10 mouse cellular contexts compared by ENCODE assay signal in the genomic region with DNA sequence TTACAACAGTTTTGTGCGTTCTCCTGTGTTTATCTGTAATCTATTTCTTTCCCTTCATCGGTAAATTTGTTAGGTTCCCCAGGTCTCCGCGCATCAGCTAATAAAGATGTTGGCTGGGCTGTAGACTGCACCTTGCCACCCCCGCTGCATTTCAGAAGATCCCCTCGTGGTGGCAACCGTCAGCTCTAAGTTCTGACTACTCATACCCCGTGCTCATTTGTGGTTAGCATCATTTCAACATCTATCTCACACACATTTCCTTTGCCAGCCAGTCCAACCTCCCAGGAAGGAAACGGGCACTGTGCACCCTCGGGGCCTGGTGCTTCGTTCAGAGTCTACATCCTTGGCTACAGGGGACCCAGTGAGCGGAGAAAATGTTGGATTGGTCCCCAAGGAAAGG. TPM values are rescaled to one million over a fixed set of nuclear protein-coding genes. Genes with fewer than 3 reads are reported as not detected.
DNase-seq lines count a peak whose midpoint lies in the region; ATAC-seq and TF ChIP-seq lines count a peak whose summit lies in the region.
"Had no signal": no experiment of that assay in that cellular context is flagged by ENCODE, and none has a peak within 500 bp of the region (broad histone marks: within the 10 kb centered on the region; RNA-seq: fewer than 3 reads in every experiment).

No protein-coding gene starts in this region.

- no peak overlapping the region for H3K9ac ChIP-seq in heart, adult 2 months (ENCODE audit: low read depth, low read length)
- no peak overlapping the region for H3K9ac ChIP-seq in neural tube, embryonic 13.5 days
- H3K9ac ChIP-seq in forebrain, embryonic 16.5 days (replicated peaks; ENCODE audit: low read depth, low read length), result no peak overlapping the region
- H3K9ac ChIP-seq: heart, embryonic 15.5 days had no signal

- peaks cover 6% of the 10 kb centered on the region for H3K4me1 ChIP-seq in heart, adult 2 months (ENCODE audit: control insufficient read depth, insufficient read depth, low read length)
- peaks cover 41% of the 10 kb centered on the region for H3K4me1 ChIP-seq in neural tube, embryonic 13.5 days (replicated peaks)
- H3K4me1 ChIP-seq in forebrain, embryonic 16.5 days (replicated peaks; ENCODE audit: control insufficient read depth, insufficient read depth, low read length), result peaks cover 23% of the 10 kb centered on the region

- H3K4me2 ChIP-seq in neural tube, embryonic 13.5 days, result no peak overlapping the region
- no peak overlapping the region for H3K4me2 ChIP-seq in forebrain, embryonic 16.5 days (ENCODE audit: low read length)
- H3K4me2 ChIP-seq: heart, embryonic 15.5 days had no signal

- H3K79me2 ChIP-seq in heart, adult 2 months (replicated peaks; ENCODE audit: control insufficient read depth, insufficient read depth, low read length), result no peaks in the 10 kb centered on the region

- 59% methylated on average over 12 of the region's 12 CpGs for WGBS in heart, adult 2 months
- 64% methylated on average over 12 of the region's 12 CpGs for WGBS in neural tube, embryonic 13.5 days
- WGBS in forebrain, embryonic 16.5 days, result 78% methylated on average over 12 of the region's 12 CpGs

- H3K4me3 ChIP-seq in heart, adult 2 months, result no peak overlapping the region
- no peak overlapping the region for H3K4me3 ChIP-seq in neural tube, embryonic 13.5 days
- no peak overlapping the region for H3K4me3 ChIP-seq in forebrain, embryonic 16.5 days (replicated peaks; ENCODE audit: low read length)
- H3K4me3 ChIP-seq: heart, embryonic 15.5 days had no signal

- TF ChIP-seq CTCF in heart, adult 2 months (IDR thresholded peaks at IDR 0.05), result peak; percentile 14; the same call in 1 of the 2 replicates

- no peak for TF ChIP-seq EP300 in heart, adult 2 months (IDR thresholded peaks at IDR 0.05; ENCODE audit: insufficient read depth, low read depth, low read length)

- H3K36me3 ChIP-seq in heart, adult 2 months (ENCODE audit: control insufficient read depth, insufficient read depth, low read length), result no peaks in the 10 kb centered on the region; the same call in 1 of the 2 replicates
- no peaks in the 10 kb centered on the region for H3K36me3 ChIP-seq in neural tube, embryonic 13.5 days
- no peaks in the 10 kb centered on the region for H3K36me3 ChIP-seq in forebrain, embryonic 16.5 days (ENCODE audit: control insufficient read depth, insufficient read depth)
- H3K36me3 ChIP-seq: embryonic facial prominence, embryonic 10.5 days; heart, embryonic 15.5 days had no signal

- no peaks in the 10 kb centered on the region for H3K9me3 ChIP-seq in neural tube, embryonic 13.5 days
- H3K9me3 ChIP-seq in forebrain, embryonic 16.5 days (ENCODE audit: control insufficient read depth, low read length), result no peaks in the 10 kb centered on the region
- H3K9me3 ChIP-seq: embryonic facial prominence, embryonic 10.5 days; heart, embryonic 15.5 days had no signal

- no peak for TF ChIP-seq POLR2A in heart, adult 2 months (IDR thresholded peaks at IDR 0.05; ENCODE audit: insufficient read depth, low read depth, low read length)

- intact Hi-C loops in heart, adult 2 months (cut with DNase I), result no loop called here
- intact Hi-C loops in heart, postnatal 14 days (cut with DNase I), result no loop called here
- intact Hi-C loops in gastrocnemius, postnatal 36 days (cut with DNase I), result loop anchor here (5.0 kb wide), 1 partner anchor 330 kb away; no protein-coding TSS in a partner anchor

- no peak overlapping the region for H3K27ac ChIP-seq in heart, adult 2 months
- H3K27ac ChIP-seq in neural tube, embryonic 13.5 days (replicated peaks), result 0 out of 2 replicates have a peak overlapping the region, but pooled peaks have one; percentile 15
- no peak overlapping the region for H3K27ac ChIP-seq in forebrain, embryonic 16.5 days (ENCODE audit: low read length)
- H3K27ac ChIP-seq: heart, embryonic 15.5 days had no signal

- DNase-seq in heart, adult 2 months, result no peak
- DNase-seq in heart, postnatal 14 days, result no peak
- DNase-seq in A20 (ENCODE audit: low read depth, low spot score), result peak; percentile 62
- DNase-seq in gastrocnemius, postnatal 36 days, result no peak

- no peaks in the 10 kb centered on the region for H3K27me3 ChIP-seq in heart, adult 2 months (ENCODE audit: control insufficient read depth, insufficient read depth, low read length)
- H3K27me3 ChIP-seq in neural tube, embryonic 13.5 days, result no peaks in the 10 kb centered on the region
- no peaks in the 10 kb centered on the region for H3K27me3 ChIP-seq in forebrain, embryonic 16.5 days (replicated peaks; ENCODE audit: control insufficient read depth, insufficient read depth, low read length)

- peak; percentile 78 for ATAC-seq in common myeloid progenitor, adult 5-6 weeks (replicated peaks; ENCODE audit: low read depth, poor library complexity, severe bottlenecking)
- ATAC-seq in neural tube, embryonic 13.5 days (ENCODE audit: low read depth), result no peak
- ATAC-seq in erythroblast, adult 5-6 weeks (replicated peaks; ENCODE audit: low FRiP score, poor library complexity, severe bottlenecking), result no peak
- ATAC-seq in forebrain, embryonic 16.5 days, result no peak

RNA-seq across cellular contexts. Expression of gene Stum, which starts 51.5 kb away (rescaled TPM):
- 1 to 10 TPM; 2.0 to 2.8 TPM for total RNA-seq in heart, adult 2 months (2021)
- polyA plus RNA-seq in heart, adult 2 months (2012; rRNA removed), result 3.7 and 6.0 TPM in 2 replicates
- 1 to 10 TPM in 1 of 2 experiments, under 1 TPM in 1; 0.78 to 1.6 TPM for total RNA-seq in heart, postnatal 14 days (2021)
- total RNA-seq in common myeloid progenitor, adult 5-6 weeks (2017), result not detected in 2 replicates
- polyA plus RNA-seq in neural tube, embryonic 13.5 days (2015; fragmentation: Nextera tagmentation; extraction: Ambion mirVana), result 5.5 and 5.6 TPM in 2 replicates
- total RNA-seq in erythroblast, adult 5-6 weeks (2015; ENCODE audit: low replicate concordance), result not detected in 2 replicates
- not detected in 2 replicates for total RNA-seq in erythroblast, adult 5-6 weeks (2017; ENCODE audit: low replicate concordance)
- under 1 TPM; 0.18 to 0.42 TPM for total RNA-seq in gastrocnemius, postnatal 36 days (2021)
- polyA plus RNA-seq in forebrain, embryonic 16.5 days (2015; fragmentation: Nextera tagmentation; extraction: Ambion mirVana), result 3.9 and 4.3 TPM in 2 replicates
